Mouse (Mus musculus) limb, embryonic 12.5 days (tissue): ENCODE data around the gene Vrk1. TPM values are rescaled to one million over a fixed set of nuclear protein-coding genes. Genes with fewer than 3 reads are reported as not detected.

Experiments
- ATAC-seq: fragments of 200-750 bp; cut with Nextera tagmentation; 2 replicates; pipeline ENCODE4 v1.8.0; 2017; ENCODE audit warnings: low read depth, moderate TSS enrichment; ENCODE audit not compliant: insufficient number of reproducible peaks, insufficient read depth, low FRiP score, low TSS enrichment
- H3K27ac ChIP-seq: fragments of 300-500 bp; sonication (generic); 2 replicates; pipeline ENCODE4 v1.5.1; 2016; ENCODE audit warnings: mild to moderate bottlenecking, moderate library complexity
- H3K27me3 ChIP-seq: fragments of 300-500 bp; sonication (generic); 2 replicates; pipeline ENCODE4 v1.6.1; 2016; ENCODE audit warnings: mild to moderate bottlenecking, moderate library complexity
- H3K36me3 ChIP-seq: fragments of 300-500 bp; sonication (generic); 2 replicates; pipeline ENCODE4 v1.6.1; 2016; ENCODE audit warnings: mild to moderate bottlenecking, moderate library complexity
- H3K4me1 ChIP-seq: fragments of 300-500 bp; sonication (generic); replicated peaks from 2 replicates; pipeline ENCODE4 v1.6.1; 2016
- H3K4me2 ChIP-seq: fragments of 300-500 bp; sonication (generic); 2 replicates; pipeline ENCODE4 v1.6.1; 2016; ENCODE audit warnings: mild to moderate bottlenecking, moderate library complexity
- H3K4me3 ChIP-seq: fragments of 300-500 bp; sonication (generic); replicated peaks from 2 replicates; pipeline ENCODE4 v1.5.1; 2016; ENCODE audit warnings: mild to moderate bottlenecking
- H3K9ac ChIP-seq: fragments of 300-500 bp; sonication (generic); replicated peaks from 2 replicates; pipeline ENCODE4 v1.6.1; 2016; ENCODE audit warnings: mild to moderate bottlenecking, moderate library complexity
- H3K9me3 ChIP-seq: fragments of 300-500 bp; sonication (generic); 2 replicates; pipeline ENCODE4 v1.6.1; 2016; ENCODE audit warnings: mild to moderate bottlenecking, moderate library complexity
- WGBS: fragments of 180-500 bp; shearing (Covaris S2); methylation state at CpG from one replicate; pipeline ENCODE4 v1.1.7; 2016; 5-methylcytosine and 5-hydroxymethylcytosine counted together
- polyA plus RNA-seq: library from polyadenylated mRNA; unstranded; fragments of >200 nt; fragmentation: Nextera tagmentation; extraction: Ambion mirVana; gene quantifications from 2 replicates; pipeline ENCODE4 v1.2.1, GENCODE M21; 2016

Gene Vrk1
- polyA plus RNA-seq, 1 experiment from 2014 or later = 89.2 TPM

GRCm38 (mm10) chr12:106004719-106005118, 5.3 kb upstream of the Vrk1 start:
- no peaks in the 10 kb centered on the region for H3K36me3 ChIP-seq
- 80% methylated on average over 6 of the region's 6 CpGs for WGBS
- ATAC-seq = no peak
- no peaks in the 10 kb centered on the region for H3K4me1 ChIP-seq
- no peak overlapping the region for H3K4me2 ChIP-seq
- H3K4me3 ChIP-seq = no peak overlapping the region
- no peak overlapping the region for H3K9ac ChIP-seq
- H3K27me3 ChIP-seq = peaks cover 3% of the 10 kb centered on the region; the same call in 1 of the 2 replicates
- no peak overlapping the region for H3K27ac ChIP-seq
- no peaks in the 10 kb centered on the region; the same call in 1 of the 2 replicates for H3K9me3 ChIP-seq

- H3K4me2 ChIP-seq = no peak overlapping the region
- no peaks in the 10 kb centered on the region for H3K27me3 ChIP-seq
- no peak overlapping the region for H3K4me3 ChIP-seq
- H3K9ac ChIP-seq = no peak overlapping the region
- 85% methylated on average over 6 of the region's 6 CpGs for WGBS
- H3K27ac ChIP-seq = no peak overlapping the region
- no peaks in the 10 kb centered on the region for H3K36me3 ChIP-seq
- H3K9me3 ChIP-seq = no peaks in the 10 kb centered on the region; the same call in 1 of the 2 replicates
- H3K4me1 ChIP-seq = peaks cover 2% of the 10 kb centered on the region
- no peak for ATAC-seq
Measured at GRCm38 (mm10) chr12:106006218-106006617, 3.8 kb upstream of the Vrk1 start.

GRCm38 (mm10) chr12:106008348-106009050, 1.5 kb upstream of the Vrk1 start:
- H3K9me3 ChIP-seq = no peaks in the 10 kb centered on the region; the same call in 1 of the 2 replicates
- H3K9ac ChIP-seq = no peak overlapping the region
- no peaks in the 10 kb centered on the region for H3K36me3 ChIP-seq
- no peak for ATAC-seq
- peaks cover 6% of the 10 kb centered on the region for H3K4me1 ChIP-seq
- 86% methylated on average over 22 of the region's 22 CpGs for WGBS
- H3K4me2 ChIP-seq = no peak overlapping the region
- no peaks in the 10 kb centered on the region for H3K27me3 ChIP-seq
- H3K4me3 ChIP-seq = no peak overlapping the region
- no peak overlapping the region for H3K27ac ChIP-seq

GRCm38 (mm10) chr12:106009122-106009870, 732 bp upstream of the Vrk1 start:
- no peak overlapping the region for H3K27ac ChIP-seq
- 80% methylated on average over 12 of the region's 12 CpGs for WGBS
- peaks cover 6% of the 10 kb centered on the region for H3K4me1 ChIP-seq
- H3K4me2 ChIP-seq = peak overlapping the region; percentile 43
- H3K4me3 ChIP-seq = peak overlapping the region; percentile 93
- no peaks in the 10 kb centered on the region; the same call in 1 of the 2 replicates for H3K9me3 ChIP-seq
- peak; percentile 2; the same call in 1 of the 2 replicates for ATAC-seq
- H3K36me3 ChIP-seq = 0 out of 2 replicates have a peak, but pooled peaks cover 4% of the 10 kb centered on the region
- H3K27me3 ChIP-seq = no peaks in the 10 kb centered on the region
- H3K9ac ChIP-seq = no peak overlapping the region

GRCm38 (mm10) chr12:106012161-106012560, 2.1 kb downstream of the Vrk1 start:
- no peak overlapping the region for H3K27ac ChIP-seq
- no peak for ATAC-seq
- H3K4me3 ChIP-seq = no peak overlapping the region
- no peaks in the 10 kb centered on the region for H3K27me3 ChIP-seq
- WGBS = 68% methylated on average over 2 of the region's 2 CpGs
- no peak overlapping the region for H3K4me2 ChIP-seq
- H3K36me3 ChIP-seq = peaks cover 9% of the 10 kb centered on the region; the same call in 1 of the 2 replicates
- H3K9ac ChIP-seq = no peak overlapping the region
- peaks cover 6% of the 10 kb centered on the region for H3K4me1 ChIP-seq
- H3K9me3 ChIP-seq = no peaks in the 10 kb centered on the region

- peaks cover 2% of the 10 kb centered on the region; the same call in 1 of the 2 replicates for H3K4me1 ChIP-seq
- no peak overlapping the region for H3K4me2 ChIP-seq
- H3K27me3 ChIP-seq = no peaks in the 10 kb centered on the region
- peaks cover 9% of the 10 kb centered on the region; the same call in 1 of the 2 replicates for H3K36me3 ChIP-seq
- ATAC-seq = no peak
- no peak overlapping the region for H3K9ac ChIP-seq
- WGBS = 94% methylated on average over 12 of the region's 12 CpGs
- no peak overlapping the region for H3K4me3 ChIP-seq
- no peak overlapping the region for H3K27ac ChIP-seq
- H3K9me3 ChIP-seq = no peaks in the 10 kb centered on the region
Measured at GRCm38 (mm10) chr12:106016265-106017012, 6.4 kb downstream of the Vrk1 start.

GRCm38 (mm10) chr12:106020063-106020462, 10.0 kb downstream of the Vrk1 start:
- H3K27ac ChIP-seq = no peak overlapping the region
- H3K9me3 ChIP-seq = no peaks in the 10 kb centered on the region
- ATAC-seq = no peak
- no peaks in the 10 kb centered on the region for H3K27me3 ChIP-seq
- WGBS = 87% methylated on average over 4 of the region's 4 CpGs
- H3K9ac ChIP-seq = no peak overlapping the region
- no peaks in the 10 kb centered on the region for H3K4me1 ChIP-seq
- H3K4me2 ChIP-seq = no peak overlapping the region
- no peak overlapping the region for H3K4me3 ChIP-seq
- peaks cover 6% of the 10 kb centered on the region; the same call in 1 of the 2 replicates for H3K36me3 ChIP-seq

- 94% methylated on average over 9 of the region's 9 CpGs for WGBS
- no peaks in the 10 kb centered on the region for H3K27me3 ChIP-seq
- peaks cover 13% of the 10 kb centered on the region for H3K36me3 ChIP-seq
- ATAC-seq = no peak
- H3K4me2 ChIP-seq = no peak overlapping the region
- H3K27ac ChIP-seq = no peak overlapping the region
- no peak overlapping the region for H3K4me3 ChIP-seq
- H3K9ac ChIP-seq = no peak overlapping the region
- H3K4me1 ChIP-seq = no peaks in the 10 kb centered on the region
- H3K9me3 ChIP-seq = no peaks in the 10 kb centered on the region
Measured at GRCm38 (mm10) chr12:106023652-106024051, 13.6 kb downstream of the Vrk1 start.

GRCm38 (mm10) chr12:106025416-106025815, 15.4 kb downstream of the Vrk1 start:
- Histone ChIP-seq H3K27ac (no peak overlapping the region), H3K4me3 (no peak overlapping the region), H3K9me3 (no peaks in the 10 kb centered on the region), H3K4me1 (peaks cover 4% of the 10 kb centered on the region), H3K4me2 (no peak overlapping the region), H3K9ac (no peak overlapping the region), H3K27me3 (no peaks in the 10 kb centered on the region), H3K36me3 (peaks cover 15% of the 10 kb centered on the region)
- 83% methylated on average over 6 of the region's 6 CpGs for WGBS
- no peak for ATAC-seq

GRCm38 (mm10) chr12:106026385-106027134, 16.5 kb downstream of the Vrk1 start:
- peaks cover 12% of the 10 kb centered on the region for H3K4me1 ChIP-seq
- H3K27me3 ChIP-seq = no peaks in the 10 kb centered on the region
- ATAC-seq = no peak
- no peak overlapping the region for H3K4me3 ChIP-seq
- WGBS = 87% methylated on average over 16 of the region's 16 CpGs
- no peak overlapping the region for H3K27ac ChIP-seq
- peaks cover 15% of the 10 kb centered on the region for H3K36me3 ChIP-seq
- no peak overlapping the region for H3K4me2 ChIP-seq
- no peaks in the 10 kb centered on the region for H3K9me3 ChIP-seq
- no peak overlapping the region for H3K9ac ChIP-seq
